Mouse (Mus musculus): ENCODE results near the gene Gm10491.

Gene Gm10491

DNA sequence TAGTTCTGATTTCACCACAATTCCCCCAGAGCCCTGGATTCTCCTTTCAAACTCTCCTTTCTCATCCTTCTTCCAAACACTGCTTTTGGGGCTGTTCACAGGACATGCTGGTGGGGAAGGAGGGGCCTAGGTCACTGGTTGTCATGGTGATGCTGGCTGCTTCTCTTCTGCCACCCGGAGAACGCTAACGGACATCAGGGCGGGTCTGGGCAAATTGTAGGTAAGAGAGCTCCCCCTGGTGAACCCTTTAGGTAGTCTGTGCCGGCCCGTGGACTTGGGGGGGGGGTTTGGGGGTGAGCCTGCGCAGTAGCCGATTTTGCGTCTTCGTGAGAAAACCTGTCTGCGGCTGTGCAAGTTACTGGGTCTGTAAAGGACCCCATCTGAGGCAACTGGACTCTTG lies 27.8 kb downstream of the Gm10491 start:
- no peak for DNase-seq (ENCODE audit: low read depth, low spot score)

- no peak for DNase-seq (ENCODE audit: low read depth, low spot score)
Observed at GRCm38 (mm10) chrX:7878495-7878894, 29.1 kb downstream of the Gm10491 start.

DNA sequence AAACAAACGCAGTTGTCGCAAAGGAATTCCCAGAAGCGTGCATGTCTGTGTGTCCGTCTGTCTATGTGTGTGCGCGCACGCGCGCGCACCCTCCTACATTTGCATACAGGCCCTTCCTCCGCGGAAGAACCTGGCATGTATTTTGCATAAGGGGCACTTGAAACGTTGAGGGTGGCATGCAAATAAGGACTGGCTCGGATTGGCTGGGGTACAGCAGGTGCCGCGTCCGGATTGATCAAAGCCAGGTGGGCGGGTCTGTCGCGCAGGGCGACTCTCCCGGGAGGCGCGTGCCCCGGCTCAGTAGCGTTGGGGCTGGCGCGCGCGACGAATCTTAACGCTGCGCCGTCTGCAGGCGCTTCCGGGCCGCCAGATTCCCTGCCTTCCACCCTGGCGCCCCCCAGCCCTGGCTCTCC lies 29.6 kb downstream of the Gm10491 start, which contains the start of gene Pim2:
TSS of gene Pim2 (plus strand) at position 256 of the 413 bp plus-strand sequence.
- DNase-seq (ENCODE audit: low read depth, low spot score): peak; percentile 61

GRCm38 (mm10) chrX:7869826-7870225 lies 37.8 kb downstream of the Gm10491 start:
- DNase-seq (ENCODE audit: low read depth, low spot score): no peak

DNA sequence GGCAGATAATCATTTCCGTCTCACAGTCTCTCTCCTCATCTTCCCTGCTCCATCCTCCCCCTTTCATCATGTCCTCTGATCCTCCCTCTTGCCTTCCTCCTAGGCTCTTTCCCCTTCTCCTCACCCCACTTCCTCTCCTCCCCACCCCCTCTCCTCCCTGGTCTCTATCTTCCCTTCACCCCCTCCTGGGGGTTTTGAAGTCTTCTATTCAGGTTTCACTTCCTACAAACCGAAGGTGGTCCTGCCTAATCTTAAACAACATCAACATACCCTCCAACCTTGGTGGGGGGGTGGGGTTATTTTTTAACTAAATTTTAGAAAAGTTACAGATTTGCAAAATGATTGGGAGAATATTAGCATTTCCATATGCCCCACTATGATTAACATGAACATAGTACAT lies 39.1 kb downstream of the Gm10491 start:
- no peak for DNase-seq (ENCODE audit: low read depth, low spot score)

DNA sequence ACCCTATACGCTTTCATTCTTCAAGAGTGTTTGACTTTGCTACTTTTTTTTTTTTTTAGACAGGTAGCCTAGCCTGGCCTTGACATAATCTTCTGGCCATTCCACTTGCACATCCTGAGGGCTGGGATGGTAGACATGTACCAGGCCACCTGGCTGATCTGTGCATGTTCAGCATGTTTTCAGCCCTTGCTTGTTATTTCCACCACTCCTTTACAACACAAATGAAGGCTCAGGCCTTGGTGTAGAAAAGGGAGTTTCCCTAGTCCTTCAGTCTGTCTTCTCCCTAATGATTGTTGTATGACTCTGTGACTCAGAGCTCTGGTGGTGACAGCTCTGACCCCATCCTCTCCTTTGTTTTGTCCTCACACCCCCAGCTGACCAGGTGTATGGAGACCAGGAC lies 40.5 kb downstream of the Gm10491 start:
- DNase-seq (ENCODE audit: low read depth, low spot score): no peak

DNA sequence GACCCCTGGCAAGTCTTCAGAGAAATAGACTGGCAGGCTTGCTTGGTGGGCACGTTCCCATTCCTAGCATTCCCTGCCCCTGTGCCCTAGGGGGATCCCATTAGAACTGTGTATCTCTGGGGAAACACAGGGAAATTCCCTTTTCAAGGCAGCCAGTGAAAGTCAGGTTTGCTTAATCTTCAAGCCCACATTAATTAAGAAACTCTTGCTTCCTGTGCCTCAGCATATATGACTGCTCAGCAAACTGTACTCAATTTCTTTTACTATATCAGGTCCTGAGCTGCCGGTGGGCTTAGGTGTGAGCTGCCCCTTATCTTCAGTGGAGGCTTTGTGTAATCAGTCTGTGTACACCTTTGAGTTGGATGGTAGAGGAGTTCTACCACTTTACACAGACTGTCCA lies 41.8 kb downstream of the Gm10491 start:
- DNase-seq (ENCODE audit: low read depth, low spot score): no peak

DNA sequence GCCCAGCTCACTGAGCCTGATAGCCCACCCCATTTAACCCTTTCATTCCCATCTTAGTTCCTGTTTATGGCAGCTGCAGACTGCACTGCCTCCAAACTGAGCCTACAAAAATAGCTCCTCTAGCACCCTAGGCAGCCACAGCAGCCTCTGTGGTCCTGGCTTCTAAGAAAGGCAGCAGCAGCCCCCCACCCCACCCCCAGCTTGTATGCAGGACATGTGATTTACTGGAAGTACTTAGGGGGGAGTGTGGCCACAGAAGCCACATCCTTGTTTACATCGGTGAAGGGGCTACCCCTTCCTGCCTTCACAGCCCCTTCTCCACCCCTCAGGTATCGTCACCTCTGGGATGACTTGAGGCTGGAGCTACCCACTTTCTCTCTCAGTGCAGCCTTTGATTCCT lies 42.3 kb downstream of the Gm10491 start:
- DNase-seq (ENCODE audit: low read depth, low spot score): no peak

- DNase-seq (ENCODE audit: low read depth, low spot score): no peak
Observed at GRCm38 (mm10) chrX:7864551-7864950, 43.1 kb downstream of the Gm10491 start.

DNA sequence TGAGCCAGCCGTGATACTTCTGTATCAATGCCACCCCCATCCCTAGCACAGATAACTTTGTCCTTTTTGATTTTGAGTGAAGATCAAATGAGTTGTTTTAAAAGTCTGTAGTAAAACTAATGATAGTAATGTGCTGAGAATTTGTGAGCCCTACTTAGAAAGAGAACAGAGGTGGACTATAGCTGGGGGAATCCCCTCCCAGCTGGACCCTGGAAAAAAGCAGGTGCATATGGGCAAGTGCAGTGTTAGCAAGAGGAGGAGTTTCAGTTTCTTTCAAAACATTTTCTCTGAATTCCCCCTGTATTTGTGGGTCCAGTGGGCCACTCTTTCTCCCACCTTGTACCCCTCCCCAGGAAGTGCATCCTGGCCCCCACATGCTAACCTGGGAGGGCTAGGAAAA lies 44.5 kb downstream of the Gm10491 start:
- no peak for DNase-seq (ENCODE audit: low read depth, low spot score)

GRCm38 (mm10) chrX:7859191-7859753 lies 48.4 kb downstream of the Gm10491 start:
- DNase-seq (ENCODE audit: low read depth, low spot score): no peak
